Mouse (Mus musculus): ENCODE measurements around the gene Spock1.

DNA sequence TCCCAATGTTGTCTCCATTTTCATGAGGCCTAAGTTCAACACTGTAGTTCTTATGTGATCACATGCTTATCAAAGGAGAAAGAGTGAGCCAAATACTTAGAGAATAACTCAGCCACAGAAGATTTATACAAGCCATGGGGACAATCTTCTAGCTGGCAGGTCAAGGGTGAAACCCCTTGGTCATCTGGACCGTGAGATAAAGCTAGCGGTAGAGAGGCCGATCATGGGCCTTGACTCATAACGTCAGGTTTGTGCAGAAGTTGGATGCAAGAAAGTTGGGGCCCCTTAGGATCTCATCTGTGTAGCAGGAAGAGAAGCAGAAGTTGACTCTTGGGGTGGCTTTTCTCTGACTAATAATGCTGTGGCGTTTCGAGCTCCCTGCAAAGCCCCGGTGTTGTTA, 253.8 kb downstream of the Spock1 start:
- TF ChIP-seq CTCF (IDR thresholded peaks at IDR 0.05; ENCODE audit: low read depth) (no peak), EP300 (optimal IDR thresholded peaks at IDR 0.05) (no peak)

Data from stomach, postnatal 0 days (tissue).